Mouse (Mus musculus) heart, postnatal 0 days (tissue): ENCODE results near the gene Ece1.

Experiments used
- CTCF ChIP-seq: IDR thresholded peaks from 2 replicates; pipeline ENCODE4 v1.5.1; 2016; ENCODE audit warnings: antibody characterized with exemption, control low read depth, low read depth
- EP300 ChIP-seq: IDR thresholded peaks from 2 replicates; pipeline ENCODE4 v1.6.1; 2016; ENCODE audit warnings: antibody characterized with exemption, low read depth

DNA sequence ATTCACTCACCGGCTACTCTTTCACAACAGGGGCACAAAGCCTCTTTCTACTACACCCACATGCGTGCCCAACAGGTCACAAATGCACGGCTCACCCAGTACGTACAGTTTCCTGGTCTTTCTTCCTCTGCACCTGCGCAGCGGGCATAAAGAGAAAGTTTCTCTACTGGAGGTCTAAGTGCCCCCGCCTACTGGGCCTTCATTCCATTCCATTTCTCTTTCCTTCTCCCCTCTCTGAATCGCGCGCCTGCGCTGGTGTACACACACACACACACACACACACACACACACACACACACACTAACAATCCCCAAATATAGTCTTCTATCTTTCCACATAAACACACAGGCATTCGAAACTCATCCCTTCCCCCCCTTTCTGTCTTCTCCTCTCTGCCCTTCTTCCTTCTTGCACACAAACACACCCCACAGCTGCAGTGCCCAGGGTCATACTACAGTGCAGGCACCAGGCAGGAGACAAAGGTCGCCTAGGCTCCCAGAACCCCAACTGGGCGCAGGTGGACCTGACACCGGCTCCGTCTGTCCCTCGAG, 501 bp upstream of the Ece1 start:
- TF ChIP-seq CTCF (no peak), EP300 (no peak)
